ENCODE assay signal across 34 mouse cellular contexts in the genomic region with DNA sequence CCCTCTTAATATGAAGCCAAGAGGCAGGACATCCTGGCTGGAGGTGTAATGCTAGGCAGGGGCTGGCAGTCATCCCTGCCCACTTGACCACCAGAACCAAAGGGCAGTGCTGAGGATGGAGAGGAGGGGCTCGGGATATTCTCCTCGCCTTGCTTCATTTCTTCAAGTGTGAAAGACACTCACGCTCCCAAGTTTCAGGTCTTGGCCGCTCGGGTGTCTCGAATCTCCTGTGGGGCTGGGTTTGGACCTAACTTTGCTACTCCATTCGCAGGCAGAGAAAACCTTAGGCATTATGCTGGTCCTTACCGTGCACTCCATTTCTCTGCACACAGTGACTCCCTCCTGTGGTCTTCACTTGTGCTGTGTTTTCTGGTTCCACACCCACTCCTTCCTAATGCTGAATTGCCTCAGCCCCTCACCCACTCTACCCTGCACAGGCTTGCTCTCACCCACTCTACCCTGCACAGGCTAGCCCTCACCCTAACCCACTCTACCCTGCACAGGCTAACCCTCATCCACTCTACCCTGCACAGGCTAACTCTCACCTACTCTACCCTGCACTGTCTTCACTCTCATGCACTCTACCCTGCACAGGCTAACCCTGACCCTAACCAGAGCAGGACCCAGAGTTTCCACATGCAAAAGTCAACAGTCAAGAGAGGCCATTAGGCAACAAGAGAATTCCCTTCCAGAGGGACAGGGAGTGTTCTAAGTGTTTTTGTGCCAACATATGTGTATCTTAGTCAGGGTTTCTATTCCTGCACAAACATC.
A peak's percentile ranks its signal among the peaks of the same experiment; 100 is the strongest.
DNase-seq lines count a peak whose midpoint lies in the region; ATAC-seq and TF ChIP-seq lines count a peak whose summit lies in the region.
"Had no signal": no experiment of that assay in that cellular context is flagged by ENCODE, and none has a peak within 500 bp of the region (broad histone marks: within the 10 kb centered on the region; RNA-seq: fewer than 3 reads in every experiment).

No protein-coding gene starts in this region.

- H3K9ac ChIP-seq in liver, adult 2 months (ENCODE audit: low read depth, low read length) = no peak overlapping the region
- H3K9ac ChIP-seq in liver, embryonic 15.5 days = no peak overlapping the region
- H3K9ac ChIP-seq: embryonic facial prominence, embryonic 15.5 days; heart, embryonic 12.5 days; hindbrain, embryonic 15.5 days; kidney, embryonic 15.5 days; lung, embryonic 14.5 days; midbrain, embryonic 12.5 days; neural tube, embryonic 13.5 days had no signal

- H3K4me1 ChIP-seq in liver, adult 2 months (ENCODE audit: control insufficient read depth, insufficient read depth, low read length) = peaks cover 11% of the 10 kb centered on the region
- H3K4me1 ChIP-seq in liver, embryonic 15.5 days (replicated peaks) = no peaks in the 10 kb centered on the region
- H3K4me1 ChIP-seq in lung, adult 2 months (ENCODE audit: control insufficient read depth, insufficient read depth, low read length) = peaks cover 3% of the 10 kb centered on the region
- H3K4me1 ChIP-seq: hindbrain, embryonic 10.5 days; hindbrain, embryonic 15.5 days; kidney, embryonic 15.5 days; midbrain, embryonic 12.5 days had no signal

- peak; percentile 66 for ATAC-seq in liver, embryonic 15.5 days (ENCODE audit: insufficient read depth)
- ATAC-seq: activated CD4-positive, CD25-positive, alpha-beta regulatory T cell, adult 4 months; forebrain, embryonic 14.5 days; inflammation-experienced regulatory T-cells, adult 6 months had no signal

- no peak overlapping the region for H3K4me2 ChIP-seq in liver, embryonic 15.5 days
- H3K4me2 ChIP-seq: embryonic facial prominence, embryonic 15.5 days; heart, embryonic 12.5 days; hindbrain, embryonic 15.5 days; kidney, embryonic 15.5 days; lung, embryonic 14.5 days; midbrain, embryonic 12.5 days; neural tube, embryonic 13.5 days had no signal

- 98% methylated on average over 8 of the region's 8 CpGs for WGBS in liver, adult 2 months
- 71% methylated on average over 8 of the region's 8 CpGs for WGBS in liver, embryonic 15.5 days (ENCODE audit: insufficient replicate concordance)
- WGBS in lung, adult 2 months = 94% methylated on average over 8 of the region's 8 CpGs

- no peaks in the 10 kb centered on the region for H3K27me3 ChIP-seq in liver, adult 2 months (ENCODE audit: control insufficient read depth, insufficient read depth, low read length)
- H3K27me3 ChIP-seq in liver, embryonic 15.5 days = no peaks in the 10 kb centered on the region
- H3K27me3 ChIP-seq: embryonic facial prominence, embryonic 15.5 days; heart, embryonic 12.5 days; hindbrain, embryonic 15.5 days; kidney, embryonic 15.5 days; midbrain, embryonic 12.5 days; neural tube, embryonic 13.5 days had no signal

- peak overlapping the region; percentile 32; the same call in 1 of the 2 replicates for H3K27ac ChIP-seq in liver, adult 2 months (replicated peaks; ENCODE audit: insufficient read depth, low read depth, low read length)
- H3K27ac ChIP-seq in liver, embryonic 15.5 days (replicated peaks) = no peak overlapping the region
- H3K27ac ChIP-seq: embryonic facial prominence, embryonic 10.5 days; embryonic facial prominence, embryonic 15.5 days; heart, adult 2 months; hindbrain, embryonic 10.5 days; hindbrain, embryonic 15.5 days; kidney, embryonic 15.5 days; layer of hippocampus, adult 2 months; left cerebral cortex, adult 2 months; midbrain, embryonic 12.5 days; neural tube, embryonic 13.5 days had no signal

- no peak for TF ChIP-seq CTCF in liver, adult 2 months (IDR thresholded peaks at IDR 0.05; ENCODE audit: low read depth, low read length)
- TF ChIP-seq CTCF in lung, adult 2 months (IDR thresholded peaks at IDR 0.05; ENCODE audit: insufficient read depth, low read length) = no peak

- H3K79me2 ChIP-seq in liver, adult 2 months (ENCODE audit: control insufficient read depth, insufficient read depth, low read length) = no peaks in the 10 kb centered on the region

- H3K36me3 ChIP-seq in liver, adult 2 months (ENCODE audit: control insufficient read depth, insufficient read depth, low read length) = no peaks in the 10 kb centered on the region
- H3K36me3 ChIP-seq in liver, embryonic 15.5 days (replicated peaks) = no peaks in the 10 kb centered on the region
- H3K36me3 ChIP-seq: embryonic facial prominence, embryonic 10.5 days; embryonic facial prominence, embryonic 15.5 days; hindbrain, embryonic 15.5 days; midbrain, embryonic 12.5 days; neural tube, embryonic 13.5 days had no signal

- DNase-seq in liver, adult 2 months (ENCODE audit: extremely low read depth, low read depth, low spot score) = peak; percentile 94
- no peak for DNase-seq in liver
- peak; percentile 13 for DNase-seq in right cerebral cortex, postnatal 10 days (ENCODE audit: low spot score in 2 of 2)
- no peak for DNase-seq in right cerebral cortex, postnatal 36 days (ENCODE audit: low spot score in 2 of 2)
- no peak for DNase-seq in spleen, postnatal 36 days (ENCODE audit: low spot score in 2 of 2)
- DNase-seq in lung, adult 2 months = no peak
- DNase-seq: adrenal gland, adult 8-10 months; B cell, adult 2 months; cerebellum, adult 8-10 months; cerebellum, postnatal 25 days; gastrocnemius, postnatal 25 days; heart, adult 2 months; heart, postnatal 10 days; kidney, adult 11 months; kidney, postnatal 36 days; lung, embryonic 14.5 days; right cerebral cortex, postnatal 14 days; thymus, adult 2 months; thymus, postnatal 4 days had no signal

- H3K9me3 ChIP-seq in liver, embryonic 15.5 days (replicated peaks) = no peaks in the 10 kb centered on the region
- H3K9me3 ChIP-seq: embryonic facial prominence, embryonic 10.5 days; embryonic facial prominence, embryonic 15.5 days; heart, embryonic 12.5 days; hindbrain, embryonic 10.5 days; hindbrain, embryonic 15.5 days; kidney, embryonic 15.5 days; midbrain, embryonic 12.5 days; neural tube, embryonic 13.5 days had no signal

- no peak overlapping the region for H3K4me3 ChIP-seq in liver, adult 2 months (ENCODE audit: insufficient read depth, low read depth, low read length)
- no peak overlapping the region for H3K4me3 ChIP-seq in liver, embryonic 15.5 days (replicated peaks)
- H3K4me3 ChIP-seq in lung, adult 2 months (replicated peaks; ENCODE audit: extremely low read depth, low read depth, low read length) = no peak overlapping the region
- H3K4me3 ChIP-seq: embryonic facial prominence, embryonic 10.5 days; embryonic facial prominence, embryonic 15.5 days; heart, adult 2 months; heart, embryonic 12.5 days; hindbrain, embryonic 10.5 days; hindbrain, embryonic 15.5 days; kidney, embryonic 15.5 days; layer of hippocampus, adult 2 months; left cerebral cortex, adult 2 months; midbrain, embryonic 12.5 days; myocyte; neural tube, embryonic 13.5 days had no signal

- no peak for TF ChIP-seq POLR2A in liver, adult 2 months (IDR thresholded peaks at IDR 0.05; ENCODE audit: extremely low read depth, insufficient read depth, low read length)
- no peak for TF ChIP-seq POLR2A in lung, adult 2 months (IDR thresholded peaks at IDR 0.05; ENCODE audit: borderline replicate concordance, extremely low read depth, low read depth, low read length)

Comparison
In these comparisons a context has a peak if more than half of its experiments do, and no peak if none do; other contexts are left out.
1. DNase-seq: peak in liver, adult 2 months (single experiment) and right cerebral cortex, postnatal 10 days (2 of 2); none in liver (single experiment), right cerebral cortex, postnatal 36 days (0 of 2), spleen, postnatal 36 days (0 of 2) and lung, adult 2 months (single experiment).